Mouse (Mus musculus): ENCODE results near the gene Pde9a.

Gene Pde9a

GRCm38 (mm10) chr17:31462506-31462905 is 76.5 kb downstream of the Pde9a start:
- ChIA-PET CTCF (interaction anchor here in 3 of 4 experiments (0.6 to 1.3 kb wide), 4 partner anchors 30 to 134 kb away, joined by 3 to 11 read pairs (median 4); no protein-coding TSS in a partner anchor), POLR2A (interaction anchor here in 2 of 4 experiments (0.5 to 1.2 kb wide), 2 partner anchors 28 to 108 kb away, joined by 3 to 4 read pairs; no protein-coding TSS in a partner anchor)

GRCm38 (mm10) chr17:31466854-31467253 is 80.8 kb downstream of the Pde9a start:
- CTCF ChIA-PET: interaction anchor here (0.5 to 6.0 kb wide), 39 partner anchors 9 to 645 kb away, joined by 3 to 42 read pairs (median 4); partner anchors contain the start of genes Pde9a (in 2 of the 4), Abcg1 (in 1 of the 4) and Cbs (in 1 of the 4)
- POLR2A ChIA-PET: interaction anchor here in 1 of 4 experiments (1.4 kb wide), 1 partner anchor 53 kb away, joined by 3 read pairs; no protein-coding TSS in a partner anchor

- CTCF ChIA-PET: interaction anchor here (0.8 to 6.0 kb wide), 12 partner anchors 12 to 196 kb away, joined by 3 to 42 read pairs (median 3); no protein-coding TSS in a partner anchor
- POLR2A ChIA-PET: interaction anchor here in 2 of 4 experiments (1.0 to 2.5 kb wide), 3 partner anchors 11 to 188 kb away, joined by 3 to 11 read pairs (median 3); no protein-coding TSS in a partner anchor
These were observed 82.5 kb downstream of the Pde9a start for GRCm38 (mm10) chr17:31468496-31468895.

GRCm38 (mm10) chr17:31470766-31471418 is 84.9 kb downstream of the Pde9a start:
- CTCF ChIA-PET: interaction anchor here in 2 of 4 experiments (0.6 to 6.0 kb wide), 3 partner anchors 21 to 796 kb away, joined by 3 to 42 read pairs (median 4); no protein-coding TSS in a partner anchor
- POLR2A ChIA-PET: interaction anchor here in 3 of 4 experiments (0.6 to 1.4 kb wide), 4 partner anchors 19 to 395 kb away, joined by 3 to 6 read pairs (median 3); no protein-coding TSS in a partner anchor

GRCm38 (mm10) chr17:31474388-31474787 is 88.4 kb downstream of the Pde9a start:
- POLR2A ChIA-PET: no interaction called here
- CTCF ChIA-PET: interaction anchor here in 1 of 4 experiments (0.9 kb wide), 1 partner anchor 143 kb away, joined by 3 read pairs; no protein-coding TSS in a partner anchor

GRCm38 (mm10) chr17:31478606-31479005 is 92.6 kb downstream of the Pde9a start:
- ChIA-PET CTCF (interaction anchor here in 1 of 4 experiments (0.6 to 4.0 kb wide), 5 partner anchors 8 to 467 kb away, joined by 3 to 34 read pairs (median 3); no protein-coding TSS in a partner anchor), POLR2A (interaction anchor here in 3 of 4 experiments (0.7 to 1.1 kb wide), 4 partner anchors 12 to 86 kb away, joined by 3 read pairs; partner anchors contain the start of gene Pknox1 (in 1 of the 3))

GRCm38 (mm10) chr17:31479108-31479844 is 93.3 kb downstream of the Pde9a start:
- POLR2A ChIA-PET: interaction anchor here in 3 of 4 experiments (0.6 to 1.0 kb wide), 5 partner anchors 11 to 107 kb away, joined by 3 read pairs; partner anchors contain the start of gene Pknox1 (in 1 of the 3)
- CTCF ChIA-PET: interaction anchor here (0.5 to 4.0 kb wide), 13 partner anchors 9 to 468 kb away, joined by 3 to 34 read pairs (median 3); no protein-coding TSS in a partner anchor

- POLR2A ChIA-PET: interaction anchor here in 1 of 4 experiments (1.1 to 1.5 kb wide), 2 partner anchors 101 to 159 kb away, joined by 3 to 7 read pairs; partner anchors contain the start of gene Pde9a
- CTCF ChIA-PET: interaction anchor here in 2 of 4 experiments (0.5 to 1.3 kb wide), 5 partner anchors 10 to 161 kb away, joined by 3 to 6 read pairs (median 4); no protein-coding TSS in a partner anchor
These were observed 100.7 kb downstream of the Pde9a start for GRCm38 (mm10) chr17:31486616-31487198.

- ChIA-PET POLR2A (interaction anchor here in 3 of 4 experiments (0.6 to 1.1 kb wide), 5 partner anchors 39 to 117 kb away, joined by 3 to 7 read pairs (median 3); partner anchors contain the start of gene Pde9a (in 1 of the 3)), CTCF (interaction anchor here in 2 of 4 experiments (0.5 to 1.3 kb wide), 6 partner anchors 9 to 175 kb away, joined by 3 to 6 read pairs (median 4); no protein-coding TSS in a partner anchor)
These were observed 101.5 kb downstream of the Pde9a start for GRCm38 (mm10) chr17:31487433-31488060.

- ChIA-PET POLR2A (interaction anchor here in 3 of 4 experiments (0.6 to 2.7 kb wide), 8 partner anchors 11 to 251 kb away, joined by 3 to 7 read pairs (median 4); no protein-coding TSS in a partner anchor), CTCF (interaction anchor here (0.5 to 9.4 kb wide), 33 partner anchors 9 to 615 kb away, joined by 3 to 99 read pairs (median 6); no protein-coding TSS in a partner anchor)
These were observed 105.3 kb downstream of the Pde9a start for GRCm38 (mm10) chr17:31491355-31491754.

- CTCF ChIA-PET: interaction anchor here (0.5 to 9.4 kb wide), 114 partner anchors 9 to 480 kb away, joined by 3 to 99 read pairs (median 4); partner anchors contain the start of genes Pde9a (in 2 of the 4), Abcg1 (in 1 of the 4), Pknox1 (in 1 of the 4) and Wdr4 (in 1 of the 4)
These were observed 106.4 kb downstream of the Pde9a start for GRCm38 (mm10) chr17:31492416-31492815.

GRCm38 (mm10) chr17:31494989-31495388 is 109.0 kb downstream of the Pde9a start:
- CTCF ChIA-PET: interaction anchor here in 3 of 4 experiments (0.6 to 9.4 kb wide), 9 partner anchors 10 to 252 kb away, joined by 3 to 99 read pairs (median 4); no protein-coding TSS in a partner anchor
- POLR2A ChIA-PET: interaction anchor here in 2 of 4 experiments (0.6 to 1.9 kb wide), 7 partner anchors 8 to 190 kb away, joined by 3 to 6 read pairs (median 3); no protein-coding TSS in a partner anchor

More at GRCm38 (mm10) chr17:31492416-31492815, 106.4 kb downstream of the Pde9a start:
- POLR2A ChIA-PET: interaction anchor here (0.6 to 2.8 kb wide), 29 partner anchors 10 to 608 kb away, joined by 3 to 10 read pairs (median 3); partner anchors contain the start of genes Pknox1 (in 1 of the 4) and Rsph1 (in 1 of the 4)

GRCm38 (mm10) chr17:31497726-31498125 is 111.7 kb downstream of the Pde9a start:
- CTCF ChIA-PET: interaction anchor here in 3 of 4 experiments (0.6 to 9.4 kb wide), 5 partner anchors 22 to 172 kb away, joined by 3 to 99 read pairs (median 6); partner anchors contain the start of gene Wdr4 (in 1 of the 3)
- POLR2A ChIA-PET: interaction anchor here in 2 of 4 experiments (0.6 to 2.5 kb wide), 5 partner anchors 12 to 88 kb away, joined by 3 to 7 read pairs (median 5); partner anchors contain the start of genes Ndufv3 (in 1 of the 2) and Wdr4 (in 1 of the 2)

GRCm38 (mm10) chr17:31499725-31500124 is 113.7 kb downstream of the Pde9a start:
- POLR2A ChIA-PET: interaction anchor here in 1 of 4 experiments (0.6 to 1.3 kb wide), 2 partner anchors 33 to 1114 kb away, joined by 3 read pairs; no protein-coding TSS in a partner anchor
- CTCF ChIA-PET: interaction anchor here in 1 of 4 experiments (0.5 kb wide), 1 partner anchor 165 kb away, joined by 3 read pairs; no protein-coding TSS in a partner anchor

GRCm38 (mm10) chr17:31500416-31500815 is 114.4 kb downstream of the Pde9a start:
- ChIA-PET CTCF (interaction anchor here in 3 of 4 experiments (0.6 to 2.5 kb wide), 3 partner anchors 8 to 164 kb away, joined by 3 to 11 read pairs (median 6); no protein-coding TSS in a partner anchor), POLR2A (interaction anchor here in 1 of 4 experiments (0.5 kb wide), 1 partner anchor 340 kb away, joined by 3 read pairs; no protein-coding TSS in a partner anchor)

GRCm38 (mm10) chr17:31500908-31501307 is 114.9 kb downstream of the Pde9a start:
- CTCF ChIA-PET: interaction anchor here (0.6 to 2.5 kb wide), 5 partner anchors 8 to 164 kb away, joined by 3 to 15 read pairs (median 9); no protein-coding TSS in a partner anchor
- POLR2A ChIA-PET: interaction anchor here in 1 of 4 experiments (0.6 to 1.8 kb wide), 2 partner anchors 9 to 88 kb away, joined by 7 to 8 read pairs; no protein-coding TSS in a partner anchor
